Mouse (Mus musculus): ENCODE results near the gene Rftn1. TPM values are rescaled to one million over a fixed set of nuclear protein-coding genes. Genes with fewer than 3 reads are reported as not detected.

Rftn1 gene
- total RNA-seq, 2 experiments from 2014 or later, result 17.0 to 18.3 TPM

- no peak for DNase-seq (ENCODE audit: low spot score in 2 of 2)
Observed at GRCm38 (mm10) chr17:50097831-50098230, 92.6 kb downstream of the Rftn1 start.

GRCm38 (mm10) chr17:50096305-50096704 is 94.2 kb downstream of the Rftn1 start:
- no peak for DNase-seq (ENCODE audit: low spot score in 2 of 2)

- no peak for DNase-seq (ENCODE audit: low spot score in 2 of 2)
Observed at GRCm38 (mm10) chr17:50094596-50094995, 95.9 kb downstream of the Rftn1 start.

DNA sequence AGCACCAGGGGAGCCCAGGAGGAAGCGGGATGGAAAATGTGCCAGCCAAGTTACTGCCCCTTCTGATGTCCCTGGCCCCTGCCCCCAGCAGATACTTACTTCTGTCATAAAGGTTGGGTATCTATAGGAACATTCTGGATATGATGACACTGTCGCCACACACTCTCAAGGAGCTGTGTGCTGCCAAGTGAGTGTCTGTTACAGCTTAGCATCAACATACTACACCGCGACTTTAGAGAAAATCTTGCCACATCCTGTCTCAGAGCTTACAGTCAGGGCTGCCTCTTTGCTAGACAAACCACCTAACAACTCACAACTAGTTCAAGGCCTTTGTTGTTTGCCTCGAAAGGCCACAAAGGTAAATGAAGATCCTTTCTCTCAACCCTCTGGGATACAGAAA is 96.4 kb downstream of the Rftn1 start:
- DNase-seq (ENCODE audit: low spot score in 2 of 2), result no peak

DNA sequence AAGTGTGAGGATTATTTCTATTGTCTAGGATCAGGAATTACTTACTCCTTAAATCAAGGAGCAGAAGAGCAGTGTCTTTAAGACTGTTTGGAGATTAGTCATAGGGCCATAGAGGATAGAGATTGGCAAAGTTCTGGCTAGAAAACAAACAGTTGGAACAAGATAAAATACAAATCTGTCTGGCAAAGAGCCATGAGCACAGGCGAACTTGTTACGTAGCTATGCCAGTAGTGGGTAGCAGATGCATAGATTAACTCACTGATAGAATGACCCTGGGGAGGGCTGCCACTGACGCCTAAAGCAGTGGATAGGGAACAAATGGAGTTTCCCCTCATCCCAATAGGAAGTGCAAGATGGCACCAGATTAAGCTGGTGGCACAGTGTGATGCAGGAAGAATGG is 97.1 kb downstream of the Rftn1 start:
- no peak for DNase-seq (ENCODE audit: low spot score in 2 of 2)

GRCm38 (mm10) chr17:50092848-50093247 is 97.6 kb downstream of the Rftn1 start:
- DNase-seq (ENCODE audit: low spot score in 2 of 2), result no peak

DNA sequence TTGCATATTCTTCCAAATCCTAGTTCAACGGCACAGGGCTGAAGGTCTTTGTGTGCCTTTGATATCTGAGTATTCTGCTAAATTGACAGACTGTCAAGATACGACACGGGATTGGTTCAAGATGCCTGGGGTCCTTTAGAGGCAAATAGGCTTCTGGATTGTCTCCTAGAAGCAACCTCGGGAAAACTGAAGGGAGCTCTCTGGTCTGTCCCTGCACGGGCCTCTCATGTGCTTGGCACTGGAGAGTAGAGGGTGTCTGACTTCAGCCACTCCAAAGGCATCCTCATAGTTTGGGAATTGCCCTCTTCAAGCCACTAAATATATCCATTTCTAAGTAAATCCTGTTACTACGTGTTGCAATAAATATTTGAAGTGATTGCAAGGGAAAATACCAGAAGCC is 98.6 kb downstream of the Rftn1 start:
- no peak for DNase-seq (ENCODE audit: low spot score in 2 of 2)

- no peak for DNase-seq (ENCODE audit: low spot score in 2 of 2)
Observed at GRCm38 (mm10) chr17:50089725-50090124, 100.7 kb downstream of the Rftn1 start.

GRCm38 (mm10) chr17:50088054-50088453 is 102.4 kb downstream of the Rftn1 start:
- DNase-seq (ENCODE audit: low spot score in 2 of 2), result no peak

DNA sequence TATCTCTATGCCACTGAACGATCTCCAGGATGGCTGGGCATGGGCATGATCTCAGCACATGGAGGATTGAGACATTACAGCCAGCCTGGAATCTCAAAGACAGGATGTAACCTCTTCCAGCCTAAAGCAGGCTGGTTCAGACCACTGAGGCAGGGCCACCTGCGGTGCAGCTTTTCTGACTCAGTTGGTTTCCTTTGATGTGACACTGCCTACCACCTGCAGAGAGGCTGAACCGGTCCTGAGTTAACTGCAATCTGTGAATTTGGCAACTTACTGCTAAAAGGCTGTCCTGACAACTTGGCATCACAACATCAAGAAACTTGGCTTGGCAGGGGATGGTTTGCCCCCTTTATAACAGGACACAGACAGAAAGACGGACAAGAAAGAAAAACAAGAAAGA is 103.6 kb downstream of the Rftn1 start:
- DNase-seq (ENCODE audit: low spot score in 2 of 2), result no peak

GRCm38 (mm10) chr17:50084721-50085120 is 105.8 kb downstream of the Rftn1 start:
- DNase-seq (ENCODE audit: low spot score in 2 of 2), result no peak

- DNase-seq (ENCODE audit: low spot score in 2 of 2), result no peak
Observed at GRCm38 (mm10) chr17:50083937-50084336, 106.5 kb downstream of the Rftn1 start.

GRCm38 (mm10) chr17:50082947-50083346 is 107.5 kb downstream of the Rftn1 start:
- DNase-seq (ENCODE audit: low spot score in 2 of 2), result no peak

GRCm38 (mm10) chr17:50081647-50082046 is 108.8 kb downstream of the Rftn1 start:
- no peak for DNase-seq (ENCODE audit: low spot score in 2 of 2)

GRCm38 (mm10) chr17:50080991-50081390 is 109.5 kb downstream of the Rftn1 start:
- no peak for DNase-seq (ENCODE audit: low spot score in 2 of 2)

GRCm38 (mm10) chr17:50078749-50079148 is 111.7 kb downstream of the Rftn1 start:
- no peak for DNase-seq (ENCODE audit: low spot score in 2 of 2)

- DNase-seq (ENCODE audit: low spot score in 2 of 2), result no peak
Observed at GRCm38 (mm10) chr17:50072982-50073965, 117.2 kb downstream of the Rftn1 start.

DNA sequence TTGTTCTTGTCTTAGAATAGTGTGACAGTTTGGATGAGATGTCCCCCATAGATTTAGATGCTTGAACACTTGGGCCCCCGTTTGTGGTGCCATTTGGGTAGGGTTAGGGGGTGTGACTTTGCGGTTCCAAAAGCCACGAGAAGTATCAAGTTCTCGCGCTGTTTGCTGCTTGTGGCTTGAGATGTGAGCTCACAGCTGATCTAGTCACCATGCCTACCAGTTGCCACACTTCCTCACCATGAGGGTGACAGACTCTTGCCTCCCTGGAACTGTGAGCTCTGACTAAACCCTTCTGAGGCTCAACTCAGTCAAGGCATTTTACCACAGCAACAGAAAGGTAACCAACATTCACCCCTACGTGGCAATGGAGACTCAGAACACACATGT is 118.9 kb downstream of the Rftn1 start:
- DNase-seq (ENCODE audit: low spot score in 2 of 2), result no peak

DNA sequence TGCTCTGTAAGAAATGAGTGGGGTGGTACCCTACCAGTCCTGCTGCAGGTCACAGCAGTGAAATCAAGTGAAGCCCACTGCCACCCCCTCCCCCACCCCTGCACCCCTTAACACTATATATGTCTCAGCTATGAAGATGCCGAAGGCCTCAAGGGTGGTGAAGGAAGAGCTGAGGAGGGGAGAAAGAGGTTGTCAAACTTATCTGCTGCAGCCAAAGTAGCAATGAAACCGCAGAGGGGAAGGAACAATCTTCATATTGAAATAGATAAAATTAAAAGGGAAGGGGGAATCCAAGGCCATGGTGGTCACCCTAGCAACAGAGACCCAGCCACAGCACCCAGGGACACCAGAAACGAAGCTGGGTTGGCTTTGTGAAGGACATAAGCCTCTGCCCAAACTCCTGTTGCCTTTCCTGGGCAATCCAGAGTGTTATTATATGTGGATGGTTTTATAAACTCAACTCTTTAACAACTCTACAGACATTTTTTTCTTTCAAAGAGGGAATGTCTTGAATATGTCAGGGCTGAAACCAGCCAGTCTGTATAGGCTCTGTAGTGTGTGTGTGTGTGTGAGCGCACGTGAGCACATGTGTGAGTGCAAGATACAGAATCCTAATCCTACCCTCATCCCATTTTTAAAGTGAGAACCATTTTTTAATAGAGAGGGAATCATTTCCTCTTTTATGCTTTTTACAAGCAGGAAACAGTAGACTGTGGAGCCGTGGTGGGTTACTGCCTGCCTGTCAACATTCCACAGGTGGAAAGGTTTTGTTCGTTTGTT is 119.5 kb downstream of the Rftn1 start:
- DNase-seq (ENCODE audit: low spot score in 2 of 2), result no peak

- peak; percentile 67 to 83 for DNase-seq (ENCODE audit: low spot score in 2 of 2)
Observed at GRCm38 (mm10) chr17:50069897-50070636, 120.4 kb downstream of the Rftn1 start.

DNA sequence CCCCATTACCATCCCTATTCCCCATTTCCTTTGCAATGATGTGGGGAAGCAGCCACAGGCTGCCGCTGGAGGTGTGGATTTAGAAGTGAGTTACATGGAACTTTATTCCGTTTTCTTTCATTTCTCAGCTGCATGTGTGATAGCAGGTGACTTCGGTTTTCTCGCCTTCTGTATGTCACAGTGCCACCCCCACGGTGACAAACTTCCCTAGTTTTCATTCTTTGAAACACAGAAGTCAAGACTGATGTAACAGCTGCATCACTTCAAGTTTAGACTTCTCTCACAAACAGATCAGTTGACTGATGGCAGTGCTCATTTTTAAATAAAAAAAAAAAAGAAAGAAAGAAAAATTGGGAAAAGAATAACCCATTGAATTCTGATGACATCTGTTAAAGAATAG is 121.3 kb downstream of the Rftn1 start:
- no peak for DNase-seq (ENCODE audit: low spot score in 2 of 2)
